Mouse (Mus musculus) cerebellum, postnatal 36 days (tissue): ENCODE data around the gene Tmem29.
"Not testable (repeated sequence)": the region's sequence is repeated elsewhere in the genome, so short reads cannot be mapped to it uniquely, and the experiment has no call there.

ENCODE experiments used
- DNase-seq, 2 experiments: peaks; one replicate each; pipeline ENCODE4 v3.0.0; 2021 to 2022; ENCODE audit warnings: mixed read lengths in 2 of 2

Tmem29 gene

DNA sequence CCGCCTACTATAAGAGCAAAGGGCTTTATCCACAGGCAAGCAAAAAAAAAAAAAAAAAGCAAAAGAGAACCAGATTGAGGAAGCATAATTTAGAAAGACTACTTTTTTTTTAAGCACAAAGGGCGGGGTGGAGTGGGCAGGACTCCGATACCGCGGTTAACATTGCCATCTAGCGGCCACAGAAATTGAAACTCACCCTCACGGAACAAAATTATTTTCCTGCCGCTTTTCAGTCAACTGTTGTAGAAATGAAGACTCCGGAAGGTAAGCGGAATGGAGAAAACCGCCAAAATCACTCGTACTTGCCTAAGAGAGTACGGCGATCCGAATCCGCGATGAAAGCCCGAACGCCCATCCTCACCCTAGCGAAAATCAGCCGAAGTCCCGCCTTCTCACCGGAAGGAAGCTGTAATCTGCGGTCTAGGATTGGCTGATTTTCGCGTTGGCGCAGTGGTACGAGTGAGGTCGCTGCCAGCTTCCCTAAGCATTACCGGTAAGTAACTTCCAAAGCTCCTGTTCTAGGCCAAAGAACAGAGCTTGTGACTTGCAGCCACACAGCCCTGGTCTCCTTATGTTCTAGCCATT lies at the start of gene Tmem29:
TSS of gene Tmem29 (minus strand) at position 389 of the 585 bp plus-strand sequence.
- peak; percentile 85 to 94 for DNase-seq

DNA sequence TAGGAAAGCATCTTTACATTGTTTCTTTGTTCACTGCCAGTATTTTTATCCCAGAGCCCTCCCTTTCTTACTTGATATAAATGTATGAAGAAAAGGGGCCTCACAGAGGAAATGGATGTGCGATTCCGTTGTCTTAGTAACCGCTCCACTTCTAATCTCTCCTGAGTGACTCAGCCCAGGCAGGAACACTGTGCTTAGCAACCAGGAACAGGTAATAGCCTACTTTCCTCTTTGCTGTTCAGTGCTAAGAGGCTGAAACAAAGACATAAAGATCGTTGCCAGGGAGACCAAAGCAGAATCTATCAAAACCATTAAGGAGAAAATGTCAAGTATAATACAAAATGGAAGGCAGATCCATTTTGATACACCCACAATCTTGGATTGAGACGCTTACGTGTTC lies 49.7 kb upstream of the Tmem29 start:
- no peak for DNase-seq

DNA sequence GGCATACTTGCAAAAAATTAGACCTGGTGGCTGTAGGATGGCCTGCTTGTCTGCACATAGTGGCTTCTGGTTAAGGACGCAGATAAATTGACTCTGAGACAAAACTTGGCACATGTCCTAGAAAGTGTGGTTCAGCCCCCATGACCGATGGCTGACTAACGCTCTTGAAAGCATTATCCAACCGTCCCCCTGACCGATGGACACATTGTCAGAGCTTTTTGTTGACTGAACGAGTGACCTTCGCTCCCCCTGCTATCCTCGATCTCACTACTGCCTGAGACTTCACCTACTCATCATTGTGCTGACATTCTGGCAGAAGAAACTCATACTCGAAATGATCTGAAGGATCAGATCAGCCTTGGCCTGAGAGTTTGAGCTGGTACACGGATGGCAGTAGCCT lies 28.9 kb upstream of the Tmem29 start:
- not testable (repeated sequence) for DNase-seq

DNA sequence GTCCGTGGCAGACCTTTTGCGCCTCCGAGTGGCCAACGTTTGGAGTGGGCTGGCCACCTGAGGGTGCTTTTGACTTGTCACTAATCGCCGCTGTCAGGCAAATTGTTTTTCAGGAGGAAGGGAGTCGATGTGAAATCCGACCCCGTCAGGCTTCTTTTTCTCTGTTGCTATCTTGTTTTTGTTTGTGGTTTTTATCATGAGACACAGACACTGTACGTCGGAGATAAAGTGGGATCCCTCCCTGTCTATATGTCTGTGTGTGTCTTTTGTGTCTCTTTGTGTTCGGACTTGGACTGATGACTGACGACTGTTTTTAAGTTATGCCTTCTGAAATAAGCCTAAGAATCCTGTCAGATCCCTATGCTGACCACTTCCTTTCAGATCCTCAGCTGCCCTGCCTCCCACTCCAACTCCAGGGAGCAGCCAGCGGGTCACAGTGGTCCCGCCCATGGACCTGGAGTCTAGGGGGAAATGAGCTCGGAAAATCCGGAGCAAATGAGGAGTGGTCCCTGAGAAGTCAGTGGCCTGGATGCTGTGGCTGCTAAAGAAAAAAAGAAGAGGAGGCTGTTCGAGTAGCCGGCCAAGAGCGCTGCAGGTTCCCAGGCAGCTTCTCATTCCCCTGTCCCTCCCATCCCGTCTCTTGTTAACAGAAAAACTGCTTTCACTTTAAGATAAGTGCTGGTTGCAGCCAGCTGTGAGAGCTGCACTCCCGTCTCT lies 27.5 kb upstream of the Tmem29 start:
- not testable (repeated sequence) for DNase-seq

DNA sequence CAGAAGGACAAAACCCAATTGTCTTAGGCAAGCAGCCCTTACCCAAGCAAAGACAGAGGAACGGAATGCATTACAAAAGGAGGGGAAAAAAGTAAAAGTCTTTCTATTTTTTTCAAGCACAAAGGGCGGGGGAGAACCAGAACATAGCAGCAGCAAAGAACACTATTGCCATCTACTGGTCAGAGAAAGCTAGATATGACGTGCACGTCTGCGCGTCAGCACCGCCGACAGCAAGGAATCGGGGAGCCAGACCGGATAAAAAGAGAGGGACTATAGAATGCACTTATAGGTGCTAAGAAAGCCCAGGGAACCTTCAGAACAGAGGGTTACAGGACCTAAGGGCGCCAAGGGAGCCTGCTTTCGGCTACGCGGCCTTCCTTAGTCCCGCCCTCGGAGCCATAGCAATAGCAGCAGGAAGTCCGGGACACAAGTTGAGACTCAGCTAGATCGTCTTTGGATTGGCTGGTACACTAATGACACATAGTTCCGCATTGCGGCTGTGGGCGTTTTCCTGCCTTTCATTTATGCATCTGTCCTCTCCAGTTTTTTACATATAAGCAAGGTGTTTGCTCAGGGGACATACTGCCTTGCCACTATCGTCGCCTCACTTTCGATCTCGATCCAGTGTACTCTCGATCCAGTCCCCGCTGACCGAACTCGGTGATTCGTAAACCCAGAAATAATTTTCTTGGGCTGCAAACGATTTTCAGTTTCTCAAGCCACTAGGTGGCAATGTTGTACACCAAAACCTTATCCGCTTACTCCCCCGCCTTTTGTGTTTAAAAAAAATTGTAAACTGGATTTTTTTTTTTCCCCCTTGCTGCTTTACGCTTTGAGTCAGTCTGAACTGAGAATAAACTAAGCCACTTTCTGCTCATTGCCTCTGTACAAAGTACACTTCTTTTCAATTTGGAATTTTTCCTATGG lies 19.2 kb upstream of the Tmem29 start:
- peak; percentile 73 to 90 for DNase-seq

DNA sequence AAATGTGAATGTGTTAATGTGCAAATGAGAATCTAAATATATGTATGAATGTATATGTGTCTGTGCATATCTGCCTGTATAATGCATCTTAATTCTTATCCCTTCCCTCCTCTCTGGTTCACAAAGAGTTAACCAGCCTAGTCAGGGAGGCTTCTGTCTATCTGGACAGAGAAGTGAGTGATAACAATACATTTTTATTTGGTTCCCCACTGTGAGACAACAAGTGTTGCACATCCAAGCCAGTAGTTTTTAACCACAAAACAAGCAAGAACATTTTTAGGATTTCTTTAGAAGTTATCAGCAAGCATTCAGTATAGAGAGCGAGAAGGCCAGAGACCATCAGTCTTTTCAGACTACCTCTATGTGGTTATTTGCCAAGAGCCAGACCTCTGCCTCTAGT lies 12.5 kb upstream of the Tmem29 start:
- no peak for DNase-seq

DNA sequence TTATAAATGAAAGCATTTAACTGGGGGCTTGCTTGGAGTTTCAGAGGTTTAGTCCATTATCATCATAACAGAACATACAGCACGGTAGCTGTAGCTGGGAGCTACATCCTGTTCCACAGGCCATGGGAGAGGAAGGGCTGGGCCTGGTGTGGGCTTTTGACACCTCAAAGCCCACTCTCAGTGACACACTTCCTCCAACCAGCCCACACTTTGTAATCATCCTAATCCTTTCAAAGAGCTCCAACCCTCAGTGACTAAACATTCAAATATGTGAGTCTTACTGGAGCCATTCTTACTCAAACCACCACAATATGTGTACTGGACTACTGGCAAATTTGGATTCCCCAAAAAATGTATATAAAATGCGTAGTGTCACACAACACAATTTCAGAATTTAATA lies 9.3 kb upstream of the Tmem29 start:
- no peak for DNase-seq

DNA sequence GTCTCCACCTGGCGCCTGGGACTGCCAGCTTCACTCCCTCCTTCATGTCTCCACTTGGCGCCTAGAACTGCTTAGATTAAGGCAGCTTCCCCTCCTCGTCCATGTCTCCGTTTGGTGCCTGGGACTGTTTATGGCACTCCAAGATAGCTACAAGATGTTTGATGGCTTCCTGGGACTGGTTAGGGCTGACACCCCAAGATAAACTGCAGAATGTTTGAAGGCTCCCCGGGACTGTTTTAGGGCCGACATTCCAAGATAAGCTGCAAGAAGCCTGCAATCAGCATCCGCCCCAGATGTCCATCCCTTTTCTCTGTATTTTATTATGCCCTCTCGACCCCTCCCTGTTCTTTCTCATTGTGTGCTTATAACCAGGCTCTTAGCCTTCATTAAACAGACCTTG lies 7.9 kb upstream of the Tmem29 start:
- not testable (repeated sequence) for DNase-seq

DNA sequence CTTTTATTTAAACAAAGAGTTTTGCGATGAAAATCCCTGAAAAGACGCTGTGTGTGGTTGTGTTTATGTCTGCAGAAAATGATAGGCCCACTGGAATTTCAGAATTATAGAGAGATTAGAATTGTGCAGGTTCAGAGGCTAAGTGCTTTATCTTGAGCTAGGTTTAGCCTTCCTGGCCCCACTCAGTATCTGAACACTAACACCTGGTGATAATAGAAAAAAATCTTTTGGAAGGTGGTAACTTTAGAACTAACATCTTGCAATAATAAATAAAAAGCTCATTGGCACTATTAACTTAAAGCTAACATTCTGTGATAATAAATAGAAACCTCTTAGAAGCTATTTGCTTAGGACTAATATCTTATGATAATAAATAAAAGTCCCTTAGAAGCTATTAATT lies 1.2 kb upstream of the Tmem29 start:
- no peak for DNase-seq

DNA sequence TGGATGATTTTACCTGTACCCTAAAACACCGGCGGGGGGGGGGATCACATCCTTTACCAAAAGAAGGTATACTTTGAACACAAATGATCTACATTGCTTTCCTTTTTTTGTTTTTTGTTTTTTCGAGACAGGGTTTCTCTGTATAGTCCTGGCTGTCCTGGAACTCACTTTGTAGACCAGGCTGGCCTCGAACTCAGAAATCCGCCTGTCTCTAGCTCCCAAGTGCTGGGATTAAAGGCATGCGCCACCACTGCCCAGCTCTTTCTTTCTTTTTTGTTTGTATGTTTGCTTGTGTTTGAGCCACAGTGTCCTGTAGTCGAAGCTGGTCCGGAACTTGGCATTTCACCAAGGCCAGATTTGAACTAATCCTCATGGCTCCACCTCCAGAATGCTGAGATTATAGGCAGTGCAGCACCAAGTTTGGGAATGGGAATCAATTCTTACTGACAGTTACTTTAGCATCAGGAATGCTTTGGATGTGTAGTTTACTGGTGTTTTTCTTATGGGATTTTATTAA lies 515 bp upstream of the Tmem29 start:
- peak; percentile 26 to 44 for DNase-seq

DNA sequence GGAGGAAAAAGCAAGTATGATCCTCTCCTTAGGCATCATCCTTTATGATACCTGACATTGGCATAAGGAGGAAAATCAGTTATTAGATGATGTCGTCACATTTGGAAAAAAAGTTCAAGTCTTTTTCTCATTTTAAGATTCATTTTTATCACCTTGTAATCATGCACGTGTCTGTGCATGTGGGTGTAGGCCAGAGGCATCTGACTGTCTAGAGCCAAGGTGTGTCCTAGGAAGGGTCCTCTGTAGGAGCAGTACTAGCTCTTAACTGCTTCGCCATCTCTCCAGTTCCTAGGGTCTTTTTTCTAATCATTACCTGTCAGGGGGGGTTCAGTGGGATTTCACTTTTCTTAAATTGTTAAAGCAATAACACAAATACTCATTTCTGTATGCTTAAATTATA lies 818 bp downstream of the Tmem29 start:
- peak in 1 of 2 experiments; percentile 20 for DNase-seq

DNA sequence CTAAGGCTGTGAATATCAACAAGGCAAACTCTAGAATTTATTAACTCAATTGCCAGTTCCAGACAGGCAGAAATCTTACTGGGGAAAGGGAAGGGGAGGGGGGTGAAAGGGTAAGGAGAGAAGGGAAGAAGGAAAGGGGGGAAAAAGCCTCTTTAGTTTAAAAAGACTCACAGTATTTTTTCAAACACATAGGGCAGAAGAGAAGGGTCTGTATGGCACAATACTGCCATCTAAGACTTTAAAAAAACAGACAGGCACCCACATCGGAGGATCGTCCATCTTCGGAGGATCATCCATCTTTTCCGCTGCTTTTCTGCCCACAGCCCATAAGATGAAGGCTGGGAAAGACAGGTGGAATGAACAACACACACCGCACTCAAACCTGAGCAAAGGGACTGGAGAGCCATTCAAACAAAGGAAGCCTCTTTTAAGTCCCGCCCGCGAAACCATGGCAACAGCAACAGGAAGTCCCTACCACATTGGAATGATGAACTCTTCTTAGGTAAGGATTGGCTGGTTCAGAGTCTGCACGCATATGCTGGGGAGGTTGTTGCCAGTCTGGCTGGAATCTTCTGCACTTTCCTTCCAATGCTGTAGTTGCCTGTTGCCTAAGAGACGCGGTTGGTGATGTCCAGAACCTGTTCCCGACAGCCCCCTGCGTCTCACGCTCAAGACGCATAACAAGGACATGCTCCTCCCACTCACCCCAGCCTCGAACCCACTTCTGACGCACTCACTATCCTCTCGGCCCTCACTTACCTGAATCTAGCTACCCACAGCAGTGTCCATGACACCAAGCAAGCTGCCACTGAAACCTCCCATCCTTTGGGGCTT lies 18.2 kb downstream of the Tmem29 start:
- DNase-seq = peak; percentile 76 to 83

DNA sequence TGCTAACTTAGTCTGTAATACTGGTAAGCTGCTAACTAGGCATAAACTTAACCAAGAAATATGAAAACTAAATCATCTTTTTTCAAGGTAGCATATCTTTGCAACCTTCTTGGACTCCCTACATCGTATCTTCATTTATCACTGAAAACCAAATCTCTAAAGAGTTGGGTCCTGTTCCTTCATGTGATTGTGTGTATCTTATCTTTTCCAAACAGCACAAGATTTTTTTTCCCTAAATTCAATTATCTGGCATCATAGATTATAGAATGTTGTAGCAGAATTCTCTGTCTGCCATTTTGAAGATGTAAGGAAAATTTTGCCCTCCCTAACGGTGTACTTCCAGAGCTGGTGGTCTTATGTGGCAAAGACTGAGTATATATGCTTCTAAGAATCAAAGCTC lies 22.6 kb downstream of the Tmem29 start:
- DNase-seq = no peak

DNA sequence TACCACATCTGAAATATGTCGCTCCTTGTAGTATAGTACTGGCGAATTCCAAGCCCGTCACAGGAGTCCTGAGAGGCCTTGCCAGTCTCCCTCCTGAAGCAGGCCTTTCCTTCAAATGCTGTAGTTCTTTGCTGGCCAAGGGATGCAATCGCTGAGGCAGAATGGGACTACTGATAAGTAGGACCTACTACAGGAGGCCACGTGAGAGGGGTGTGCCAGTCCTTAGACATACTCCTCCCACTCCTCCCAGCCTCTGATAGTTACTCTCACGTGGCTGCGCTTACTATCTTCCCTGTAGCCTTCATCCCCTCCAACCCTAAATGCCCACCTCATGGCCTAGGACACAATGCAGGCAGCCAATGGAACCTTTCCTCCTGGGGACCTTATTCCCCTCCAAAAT lies 23.6 kb downstream of the Tmem29 start:
- no peak for DNase-seq

DNA sequence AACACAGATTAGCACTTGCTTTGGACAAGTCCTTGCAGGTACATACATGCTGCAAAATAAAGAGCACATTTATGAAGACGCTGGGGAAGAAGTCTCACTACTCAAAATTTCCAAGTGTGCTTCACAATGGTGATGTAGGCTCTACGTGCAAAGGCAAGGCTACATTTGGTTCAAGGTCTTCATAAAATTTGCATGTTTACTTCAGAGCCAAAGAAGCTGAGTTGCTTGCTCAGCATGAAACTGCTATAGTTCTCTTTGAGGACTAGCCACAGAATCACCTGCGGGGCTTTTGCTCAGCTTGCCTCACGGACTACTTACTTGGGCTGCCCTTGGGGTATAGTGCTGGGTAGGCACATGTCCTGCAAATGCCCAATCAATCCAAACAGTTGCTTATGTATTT lies 45.4 kb downstream of the Tmem29 start:
- no peak for DNase-seq
